Mouse (Mus musculus) C2C12 (cell line): Measurements from ENCODE around the gene Bpi.

Experiments
- CEBPB ChIP-seq: IDR thresholded peaks from one replicate; pipeline ENCODE4 v1.6.1; 2011; ENCODE audit warnings: low read depth, mild to moderate bottlenecking, control low read depth, moderate library complexity
- CTCF ChIP-seq: IDR thresholded peaks from one replicate; pipeline ENCODE4 v1.5.1; 2011; ENCODE audit not compliant: control insufficient read depth, insufficient read depth, insufficient read length
- MAX ChIP-seq: IDR thresholded peaks from one replicate; pipeline ENCODE4 v1.6.1; 2011; ENCODE audit warnings: mild to moderate bottlenecking, control low read depth
- MYOG ChIP-seq: IDR thresholded peaks from one replicate; pipeline ENCODE4 v1.6.1; 2011; ENCODE audit not compliant: control insufficient read depth, insufficient read length; ENCODE audit errors: extremely low read depth
- USF1 ChIP-seq: IDR thresholded peaks from one replicate; pipeline ENCODE4 v1.6.1; 2011; ENCODE audit warnings: low read depth, mild to moderate bottlenecking, control low read depth, moderate library complexity

DNA sequence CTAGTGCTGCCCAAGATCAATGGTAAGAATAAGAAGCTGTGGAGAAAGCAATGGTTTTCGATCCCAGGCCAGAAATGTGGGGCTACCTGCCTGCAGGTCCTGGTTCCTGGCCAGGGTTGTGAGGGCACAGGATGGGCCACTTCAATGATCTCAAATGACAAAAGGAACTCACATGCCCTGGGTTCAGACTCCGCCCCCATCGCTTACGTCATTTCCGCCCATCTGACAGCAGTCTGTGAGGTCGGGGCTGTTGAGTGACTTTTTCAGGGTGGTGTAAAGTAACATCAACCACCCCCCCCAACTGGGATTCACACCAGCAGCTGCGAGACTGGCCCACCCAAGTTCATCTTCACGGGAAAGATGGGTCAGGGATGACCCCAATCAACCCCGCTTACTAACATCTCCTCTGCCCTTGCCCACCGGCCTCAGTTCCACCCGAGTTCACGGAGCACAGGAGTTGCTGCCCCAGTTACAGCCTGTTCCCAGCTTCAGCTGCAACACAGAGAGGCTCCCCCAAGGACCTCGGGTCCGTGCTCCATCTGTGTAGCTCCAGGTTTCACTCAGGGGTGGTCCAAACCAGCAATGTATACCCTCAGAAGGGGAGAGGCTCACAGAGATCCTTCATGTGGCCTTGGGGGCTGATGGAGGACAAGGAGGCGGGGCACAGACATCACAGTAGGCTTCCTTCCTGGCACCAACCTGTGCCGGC is 23.8 kb downstream of the Bpi start:
- TF ChIP-seq CTCF: no peak
- no peak for TF ChIP-seq CEBPB
- TF ChIP-seq MYOG: no peak
- TF ChIP-seq USF1: no peak
- TF ChIP-seq MAX: no peak
